Mouse (Mus musculus) adipose tissue, adult 10 weeks (tissue): ENCODE results near the gene Cldn34b1. TPM values are rescaled to one million over a fixed set of nuclear protein-coding genes. Genes with fewer than 3 reads are reported as not detected.

Experiments
- polyA plus RNA-seq: library from polyadenylated mRNA; stranded (reverse); fragments of 350-450 nt; fragmentation: Illumina TruSeq; extraction: RNeasy Lipid Tissue Mini Kit (QIAGEN cat#74804); gene quantifications from one replicate; pipeline ENCODE4 v1.2.3, GENCODE M21; 2014; ENCODE audit warnings: low read depth, low replicate concordance

Gene Cldn34b1
- not detected for polyA plus RNA-seq

GRCm38 (mm10) chrX:154890167-154890566 lies at the start of gene Cldn34b1:
Cldn34b1 (minus strand) TSS chrX:154890267.

DNA sequence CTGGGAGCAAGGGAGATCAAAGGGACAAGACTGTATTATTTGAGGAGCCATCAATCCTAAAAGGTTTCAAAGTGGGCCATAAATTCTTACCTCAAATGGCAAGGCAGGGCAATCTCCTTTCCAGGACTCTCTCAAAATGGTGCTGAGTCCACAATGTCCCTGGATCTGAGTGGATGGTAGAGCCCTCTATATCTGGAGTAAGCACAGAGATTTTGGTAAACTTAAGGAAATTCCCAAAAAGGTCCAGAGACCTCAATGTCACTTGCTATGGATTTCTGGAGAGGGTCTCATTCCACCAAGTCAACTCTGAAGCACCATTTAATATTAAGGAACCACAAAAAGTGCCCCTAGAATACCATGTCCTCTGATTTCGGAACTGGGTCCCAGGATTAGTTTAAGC lies 45.8 kb upstream of the Cldn34b1 start, which contains the start of gene Magea6:
Magea6 (minus strand) TSS at position 101 of the 400 bp plus-strand sequence.

Other genes with a start within 250 kb of the Cldn34b1 start
- gene Magea6, start 45.7 kb upstream of the Cldn34b1 start, polyA plus RNA-seq, result not detected
- not detected for gene Magea3, start 59.2 kb upstream of the Cldn34b1 start, polyA plus RNA-seq
- not detected for gene Magea8, start 105.6 kb upstream of the Cldn34b1 start, polyA plus RNA-seq
- gene Magea5, start 172.9 kb upstream of the Cldn34b1 start, polyA plus RNA-seq, result not detected
- not detected for gene Magea1, start 199.5 kb upstream of the Cldn34b1 start, polyA plus RNA-seq
- not detected for gene Magea2, start 203.4 kb upstream of the Cldn34b1 start, polyA plus RNA-seq
- gene Cldn34b2, start 238.1 kb upstream of the Cldn34b1 start, polyA plus RNA-seq, result not detected